Mouse (Mus musculus): ENCODE measurements around the gene Lnp1. TPM values are rescaled to one million over a fixed set of nuclear protein-coding genes. Genes with fewer than 3 reads are reported as not detected.
A peak's percentile ranks its signal among the peaks of the same experiment; 100 is the strongest.

The Lnp1 gene
- polyA plus RNA-seq, 1 experiment, result not detected

GRCm38 (mm10) chr16:56891583-56891982 is 36.3 kb downstream of the Lnp1 start:
- Histone ChIP-seq H3K27me3 (ENCODE audit: control insufficient read depth, insufficient read depth, low read length) (no peaks in the 10 kb centered on the region), H3K4me1 (ENCODE audit: control insufficient read depth, insufficient read depth, low read length) (no peaks in the 10 kb centered on the region), H3K4me3 (ENCODE audit: control insufficient read depth, low read depth, low read length) (no peak overlapping the region), H3K27ac (ENCODE audit: control insufficient read depth, insufficient read depth, low read depth, low read length) (no peak overlapping the region), H3K36me3 (ENCODE audit: control insufficient read depth, insufficient read depth, low read length) (no peaks in the 10 kb centered on the region)
- no peak for TF ChIP-seq POLR2A (IDR thresholded peaks at IDR 0.05; ENCODE audit: control insufficient read depth, low read depth, low read length)
- TF ChIP-seq CTCF (IDR thresholded peaks at IDR 0.05; ENCODE audit: control insufficient read depth, insufficient read depth, insufficient replicate concordance, low read depth, low read length), result no peak

GRCm38 (mm10) chr16:56886616-56887116 is 41.2 kb downstream of the Lnp1 start:
- TF ChIP-seq CTCF (IDR thresholded peaks at IDR 0.05; ENCODE audit: control insufficient read depth, insufficient read depth, insufficient replicate concordance, low read depth, low read length) (no peak), POLR2A (IDR thresholded peaks at IDR 0.05; ENCODE audit: control insufficient read depth, low read depth, low read length) (no peak)
- Histone ChIP-seq H3K27me3 (ENCODE audit: control insufficient read depth, insufficient read depth, low read length) (no peaks in the 10 kb centered on the region), H3K4me3 (ENCODE audit: control insufficient read depth, low read depth, low read length) (no peak overlapping the region), H3K4me1 (ENCODE audit: control insufficient read depth, insufficient read depth, low read length) (peaks cover 4% of the 10 kb centered on the region), H3K27ac (ENCODE audit: control insufficient read depth, insufficient read depth, low read depth, low read length) (no peak overlapping the region), H3K36me3 (ENCODE audit: control insufficient read depth, insufficient read depth, low read length) (no peaks in the 10 kb centered on the region)

- Histone ChIP-seq H3K27ac (ENCODE audit: control insufficient read depth, insufficient read depth, low read depth, low read length) (no peak within 1 kb of the TSS), H3K27me3 (ENCODE audit: control insufficient read depth, insufficient read depth, low read length) (no peaks in the 10 kb centered on the region), H3K4me1 (ENCODE audit: control insufficient read depth, insufficient read depth, low read length) (peaks cover 4% of the 10 kb centered on the region), H3K36me3 (ENCODE audit: control insufficient read depth, insufficient read depth, low read length) (no peaks in the 10 kb centered on the region), H3K4me3 (ENCODE audit: control insufficient read depth, low read depth, low read length) (peak within 1 kb of the TSS; percentile 56)
- no peak for TF ChIP-seq POLR2A (IDR thresholded peaks at IDR 0.05; ENCODE audit: control insufficient read depth, low read depth, low read length)
- no peak for TF ChIP-seq CTCF (IDR thresholded peaks at IDR 0.05; ENCODE audit: control insufficient read depth, insufficient read depth, insufficient replicate concordance, low read depth, low read length)
Measured at GRCm38 (mm10) chr16:56885824-56886615, 41.8 kb downstream of the Lnp1 start, which contains the start of gene Tmem45a. Gene Tmem45a, minus strand, starts transcription at chr16:56886166.

- H3K27ac ChIP-seq (ENCODE audit: control insufficient read depth, insufficient read depth, low read depth, low read length), result no peak overlapping the region
- H3K4me3 ChIP-seq (ENCODE audit: control insufficient read depth, low read depth, low read length), result no peak overlapping the region
- TF ChIP-seq POLR2A (IDR thresholded peaks at IDR 0.05; ENCODE audit: control insufficient read depth, low read depth, low read length), result no peak
- no peaks in the 10 kb centered on the region for H3K27me3 ChIP-seq (ENCODE audit: control insufficient read depth, insufficient read depth, low read length)
- peaks cover 4% of the 10 kb centered on the region for H3K4me1 ChIP-seq (ENCODE audit: control insufficient read depth, insufficient read depth, low read length)
- H3K36me3 ChIP-seq (ENCODE audit: control insufficient read depth, insufficient read depth, low read length), result no peaks in the 10 kb centered on the region
Measured at GRCm38 (mm10) chr16:56884811-56885210, 43.0 kb downstream of the Lnp1 start.

- no peaks in the 10 kb centered on the region for H3K36me3 ChIP-seq (ENCODE audit: control insufficient read depth, insufficient read depth, low read length)
- no peak overlapping the region for H3K27ac ChIP-seq (ENCODE audit: control insufficient read depth, insufficient read depth, low read depth, low read length)
- H3K4me3 ChIP-seq (ENCODE audit: control insufficient read depth, low read depth, low read length), result no peak overlapping the region
- no peaks in the 10 kb centered on the region for H3K27me3 ChIP-seq (ENCODE audit: control insufficient read depth, insufficient read depth, low read length)
- TF ChIP-seq CTCF (IDR thresholded peaks at IDR 0.05; ENCODE audit: control insufficient read depth, insufficient read depth, insufficient replicate concordance, low read depth, low read length) (no peak), POLR2A (IDR thresholded peaks at IDR 0.05; ENCODE audit: control insufficient read depth, low read depth, low read length) (no peak)
- H3K4me1 ChIP-seq (ENCODE audit: control insufficient read depth, insufficient read depth, low read length), result no peaks in the 10 kb centered on the region
Measured at GRCm38 (mm10) chr16:56873410-56873809, 54.5 kb downstream of the Lnp1 start.

- TF ChIP-seq POLR2A (IDR thresholded peaks at IDR 0.05; ENCODE audit: control insufficient read depth, low read depth, low read length), result no peak
Measured at GRCm38 (mm10) chr16:56870458-56870857, 57.4 kb downstream of the Lnp1 start.

GRCm38 (mm10) chr16:56868361-56868760 is 59.5 kb downstream of the Lnp1 start:
- Histone ChIP-seq H3K27me3 (ENCODE audit: control insufficient read depth, insufficient read depth, low read length) (no peaks in the 10 kb centered on the region), H3K4me1 (ENCODE audit: control insufficient read depth, insufficient read depth, low read length) (no peaks in the 10 kb centered on the region), H3K27ac (ENCODE audit: control insufficient read depth, insufficient read depth, low read depth, low read length) (no peak overlapping the region), H3K4me3 (ENCODE audit: control insufficient read depth, low read depth, low read length) (no peak overlapping the region), H3K36me3 (ENCODE audit: control insufficient read depth, insufficient read depth, low read length) (no peaks in the 10 kb centered on the region)
- no peak for TF ChIP-seq CTCF (IDR thresholded peaks at IDR 0.05; ENCODE audit: control insufficient read depth, insufficient read depth, insufficient replicate concordance, low read depth, low read length)
- TF ChIP-seq POLR2A (IDR thresholded peaks at IDR 0.05; ENCODE audit: control insufficient read depth, low read depth, low read length), result no peak

More at GRCm38 (mm10) chr16:56870458-56870857, 57.4 kb downstream of the Lnp1 start:
- Histone ChIP-seq H3K4me3 (ENCODE audit: control insufficient read depth, low read depth, low read length) (no peak overlapping the region), H3K27me3 (ENCODE audit: control insufficient read depth, insufficient read depth, low read length) (no peaks in the 10 kb centered on the region), H3K36me3 (ENCODE audit: control insufficient read depth, insufficient read depth, low read length) (no peaks in the 10 kb centered on the region), H3K4me1 (ENCODE audit: control insufficient read depth, insufficient read depth, low read length) (no peaks in the 10 kb centered on the region), H3K27ac (ENCODE audit: control insufficient read depth, insufficient read depth, low read depth, low read length) (no peak overlapping the region)

Data from testis, adult 2 months (tissue).